ENCODE assay signal across 12 mouse cellular contexts in the genomic region with DNA sequence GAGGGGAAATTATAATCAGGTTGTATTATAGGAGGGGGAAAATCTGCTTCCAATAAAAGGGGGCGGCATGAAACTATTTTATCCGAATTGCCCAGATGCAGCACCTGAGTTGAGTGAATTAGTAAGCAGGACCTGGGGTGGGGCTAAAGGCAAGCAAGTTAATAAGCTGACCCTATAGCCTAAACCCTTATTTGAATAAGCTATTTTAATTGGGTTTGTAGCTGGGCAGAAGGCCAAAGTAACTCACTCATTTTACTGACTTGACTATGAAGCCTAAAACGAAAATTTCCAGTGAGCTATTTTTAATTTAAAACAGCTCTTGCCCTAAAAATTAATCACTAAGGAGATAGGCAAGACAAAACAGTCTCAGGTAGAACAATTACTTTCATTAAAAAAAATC. TPM values are rescaled to one million over a fixed set of nuclear protein-coding genes. Genes with fewer than 3 reads are reported as not detected.
DNase-seq lines count a peak whose midpoint lies in the region; ATAC-seq lines count a peak whose summit lies in the region.
"Had no signal": no experiment of that assay in that cellular context is flagged by ENCODE, and none has a peak within 500 bp of the region (broad histone marks: within the 10 kb centered on the region; RNA-seq: fewer than 3 reads in every experiment).

No protein-coding gene starts in this region.

- H3K27ac ChIP-seq in embryonic facial prominence, embryonic 11.5 days (replicated peaks; ENCODE audit: low read depth, low read length): no peak overlapping the region
- no peak overlapping the region for H3K27ac ChIP-seq in embryonic facial prominence, embryonic 10.5 days (replicated peaks)
- no peak overlapping the region for H3K27ac ChIP-seq in limb, embryonic 12.5 days
- no peak overlapping the region for H3K27ac ChIP-seq in limb, embryonic 10.5 days
- no peak overlapping the region for H3K27ac ChIP-seq in forebrain, embryonic 16.5 days (ENCODE audit: low read length)
- H3K27ac ChIP-seq in midbrain, embryonic 15.5 days: no peak overlapping the region

- H3K9me3 ChIP-seq in embryonic facial prominence, embryonic 11.5 days (replicated peaks; ENCODE audit: control insufficient read depth, low read length): no peaks in the 10 kb centered on the region
- no peaks in the 10 kb centered on the region for H3K9me3 ChIP-seq in embryonic facial prominence, embryonic 10.5 days
- H3K9me3 ChIP-seq in limb, embryonic 12.5 days: no peaks in the 10 kb centered on the region
- H3K9me3 ChIP-seq in limb, embryonic 10.5 days (replicated peaks): no peaks in the 10 kb centered on the region
- H3K9me3 ChIP-seq in forebrain, embryonic 16.5 days (ENCODE audit: control insufficient read depth, low read length): no peaks in the 10 kb centered on the region
- no peaks in the 10 kb centered on the region for H3K9me3 ChIP-seq in midbrain, embryonic 15.5 days

- no peaks in the 10 kb centered on the region for H3K27me3 ChIP-seq in embryonic facial prominence, embryonic 11.5 days (ENCODE audit: control insufficient read depth, insufficient read depth, low read length)
- peaks cover 49% of the 10 kb centered on the region for H3K27me3 ChIP-seq in embryonic facial prominence, embryonic 10.5 days (replicated peaks; ENCODE audit: low read depth, poor library complexity, severe bottlenecking)
- peaks cover 7% of the 10 kb centered on the region for H3K27me3 ChIP-seq in limb, embryonic 12.5 days
- H3K27me3 ChIP-seq in limb, embryonic 10.5 days (ENCODE audit: low read depth, poor library complexity, severe bottlenecking): peaks cover 13% of the 10 kb centered on the region
- H3K27me3 ChIP-seq in forebrain, embryonic 16.5 days (replicated peaks; ENCODE audit: control insufficient read depth, insufficient read depth, low read length): no peaks in the 10 kb centered on the region
- no peaks in the 10 kb centered on the region for H3K27me3 ChIP-seq in midbrain, embryonic 15.5 days (replicated peaks)

- no peaks in the 10 kb centered on the region for H3K4me1 ChIP-seq in embryonic facial prominence, embryonic 11.5 days (ENCODE audit: control insufficient read depth, insufficient read depth, low read length)
- H3K4me1 ChIP-seq in embryonic facial prominence, embryonic 10.5 days: peaks cover 28% of the 10 kb centered on the region
- H3K4me1 ChIP-seq in limb, embryonic 12.5 days (replicated peaks): peaks cover 13% of the 10 kb centered on the region
- peaks cover 31% of the 10 kb centered on the region for H3K4me1 ChIP-seq in limb, embryonic 10.5 days
- peaks cover 20% of the 10 kb centered on the region for H3K4me1 ChIP-seq in forebrain, embryonic 16.5 days (replicated peaks; ENCODE audit: control insufficient read depth, insufficient read depth, low read length)
- H3K4me1 ChIP-seq in midbrain, embryonic 15.5 days: peaks cover 24% of the 10 kb centered on the region

- no peak for ATAC-seq in embryonic facial prominence, embryonic 11.5 days (replicated peaks; ENCODE audit: insufficient number of reproducible peaks, low FRiP score, low TSS enrichment, low read depth)
- ATAC-seq in limb, embryonic 12.5 days (ENCODE audit: insufficient number of reproducible peaks, insufficient read depth, low FRiP score, low TSS enrichment, low read depth): no peak
- ATAC-seq in forebrain, embryonic 16.5 days: no peak
- ATAC-seq in midbrain, embryonic 15.5 days (replicated peaks): no peak

- H3K36me3 ChIP-seq in embryonic facial prominence, embryonic 11.5 days (replicated peaks; ENCODE audit: control insufficient read depth, insufficient read depth, low read depth, low read length): no peaks in the 10 kb centered on the region
- no peaks in the 10 kb centered on the region for H3K36me3 ChIP-seq in embryonic facial prominence, embryonic 10.5 days (replicated peaks)
- no peaks in the 10 kb centered on the region for H3K36me3 ChIP-seq in limb, embryonic 12.5 days
- H3K36me3 ChIP-seq in limb, embryonic 10.5 days: no peaks in the 10 kb centered on the region
- H3K36me3 ChIP-seq in forebrain, embryonic 16.5 days (ENCODE audit: control insufficient read depth, insufficient read depth): no peaks in the 10 kb centered on the region
- no peaks in the 10 kb centered on the region for H3K36me3 ChIP-seq in midbrain, embryonic 15.5 days (replicated peaks)

- WGBS in embryonic facial prominence, embryonic 11.5 days: 39% methylated on average over 3 of the region's 3 CpGs
- 43% methylated on average over 3 of the region's 3 CpGs for WGBS in embryonic facial prominence, embryonic 10.5 days
- WGBS in limb, embryonic 12.5 days: 7% methylated on average over 3 of the region's 3 CpGs
- 45% methylated on average over 3 of the region's 3 CpGs for WGBS in limb, embryonic 10.5 days
- 14% methylated on average over 3 of the region's 3 CpGs for WGBS in forebrain, embryonic 16.5 days
- 48% methylated on average over 3 of the region's 3 CpGs for WGBS in midbrain, embryonic 15.5 days

- H3K9ac ChIP-seq in embryonic facial prominence, embryonic 11.5 days (replicated peaks; ENCODE audit: low read length): no peak overlapping the region
- H3K9ac ChIP-seq in limb, embryonic 12.5 days (replicated peaks): no peak overlapping the region
- H3K9ac ChIP-seq in forebrain, embryonic 16.5 days (replicated peaks; ENCODE audit: low read depth, low read length): no peak overlapping the region
- H3K9ac ChIP-seq in midbrain, embryonic 15.5 days: no peak overlapping the region

- H3K4me2 ChIP-seq in embryonic facial prominence, embryonic 11.5 days (ENCODE audit: low read depth, low read length): no peak overlapping the region
- H3K4me2 ChIP-seq in limb, embryonic 12.5 days: peak overlapping the region; percentile 96
- peak overlapping the region; percentile 19; the same call in 1 of the 2 replicates for H3K4me2 ChIP-seq in forebrain, embryonic 16.5 days (ENCODE audit: low read length)
- peak overlapping the region; percentile 88 for H3K4me2 ChIP-seq in midbrain, embryonic 15.5 days

- peak; percentile 38 for DNase-seq in embryonic facial prominence, embryonic 11.5 days (ENCODE audit: low spot score)
- no peak for DNase-seq in embryonic facial prominence, embryonic 10.5 days (ENCODE audit: low spot score)
- DNase-seq in limb, embryonic 10.5 days (ENCODE audit: low spot score): no peak
- no peak for DNase-seq in adrenal gland, postnatal 25 days
- DNase-seq in cerebellum, postnatal 36 days: no peak
- DNase-seq: cerebellum, postnatal 10 days; gastrocnemius, postnatal 14 days; left cerebral cortex, postnatal 4 days; thymus, postnatal 25 days had no signal

- H3K4me3 ChIP-seq in embryonic facial prominence, embryonic 11.5 days (ENCODE audit: low read depth, low read length): no peak overlapping the region
- no peak overlapping the region for H3K4me3 ChIP-seq in embryonic facial prominence, embryonic 10.5 days
- H3K4me3 ChIP-seq in limb, embryonic 12.5 days (replicated peaks): no peak overlapping the region
- no peak overlapping the region for H3K4me3 ChIP-seq in limb, embryonic 10.5 days
- no peak overlapping the region for H3K4me3 ChIP-seq in forebrain, embryonic 16.5 days (replicated peaks; ENCODE audit: low read length)
- H3K4me3 ChIP-seq in midbrain, embryonic 15.5 days: peak overlapping the region; percentile 66

RNA-seq across cellular contexts. Expression of a gene that starts 2.5 kb away (rescaled TPM):
- 3.2 and 4.1 TPM in 2 replicates for polyA plus RNA-seq in embryonic facial prominence, embryonic 11.5 days (2014; fragmentation: Nextera tagmentation; extraction: Ambion mirVana)
- polyA plus RNA-seq in embryonic facial prominence, embryonic 10.5 days (2016; fragmentation: Nextera tagmentation; extraction: Ambion mirVana): 2.1 and 2.7 TPM in 2 replicates
- 6.5 and 7.4 TPM in 2 replicates for polyA plus RNA-seq in limb, embryonic 12.5 days (2016; fragmentation: Nextera tagmentation; extraction: Ambion mirVana)
- 2.0 and 2.2 TPM in 2 replicates for polyA plus RNA-seq in limb, embryonic 10.5 days (2016; fragmentation: Nextera tagmentation; extraction: Ambion mirVana)
- 7.8 and 7.9 TPM in 2 replicates for polyA plus RNA-seq in forebrain, embryonic 16.5 days (2015; fragmentation: Nextera tagmentation; extraction: Ambion mirVana)
- polyA plus RNA-seq in midbrain, embryonic 15.5 days (2015; fragmentation: Nextera tagmentation; extraction: Ambion mirVana): 9.9 and 10.2 TPM in 2 replicates
- total RNA-seq in adrenal gland, postnatal 25 days (2021): 20.2 and 20.5 TPM in 2 replicates

RNA-seq across cellular contexts. Expression of a gene that starts 52.7 kb away (rescaled TPM):
- polyA plus RNA-seq in embryonic facial prominence, embryonic 11.5 days (2014; fragmentation: Nextera tagmentation; extraction: Ambion mirVana): 0.10 TPM in 1 of 2 replicates, not detected in the other
- not detected in 2 replicates for polyA plus RNA-seq in embryonic facial prominence, embryonic 10.5 days (2016; fragmentation: Nextera tagmentation; extraction: Ambion mirVana)
- polyA plus RNA-seq in limb, embryonic 12.5 days (2016; fragmentation: Nextera tagmentation; extraction: Ambion mirVana): 0.09 TPM in 1 of 2 replicates, not detected in the other
- not detected in 2 replicates for polyA plus RNA-seq in limb, embryonic 10.5 days (2016; fragmentation: Nextera tagmentation; extraction: Ambion mirVana)
- 0.21 TPM in 1 of 2 replicates, not detected in the other for polyA plus RNA-seq in forebrain, embryonic 16.5 days (2015; fragmentation: Nextera tagmentation; extraction: Ambion mirVana)
- 0.29 and 0.30 TPM in 2 replicates for polyA plus RNA-seq in midbrain, embryonic 15.5 days (2015; fragmentation: Nextera tagmentation; extraction: Ambion mirVana)
- not detected in 2 replicates for total RNA-seq in adrenal gland, postnatal 25 days (2021)
